ENCODE assay signal across 11 mouse cellular contexts in the genomic region with DNA sequence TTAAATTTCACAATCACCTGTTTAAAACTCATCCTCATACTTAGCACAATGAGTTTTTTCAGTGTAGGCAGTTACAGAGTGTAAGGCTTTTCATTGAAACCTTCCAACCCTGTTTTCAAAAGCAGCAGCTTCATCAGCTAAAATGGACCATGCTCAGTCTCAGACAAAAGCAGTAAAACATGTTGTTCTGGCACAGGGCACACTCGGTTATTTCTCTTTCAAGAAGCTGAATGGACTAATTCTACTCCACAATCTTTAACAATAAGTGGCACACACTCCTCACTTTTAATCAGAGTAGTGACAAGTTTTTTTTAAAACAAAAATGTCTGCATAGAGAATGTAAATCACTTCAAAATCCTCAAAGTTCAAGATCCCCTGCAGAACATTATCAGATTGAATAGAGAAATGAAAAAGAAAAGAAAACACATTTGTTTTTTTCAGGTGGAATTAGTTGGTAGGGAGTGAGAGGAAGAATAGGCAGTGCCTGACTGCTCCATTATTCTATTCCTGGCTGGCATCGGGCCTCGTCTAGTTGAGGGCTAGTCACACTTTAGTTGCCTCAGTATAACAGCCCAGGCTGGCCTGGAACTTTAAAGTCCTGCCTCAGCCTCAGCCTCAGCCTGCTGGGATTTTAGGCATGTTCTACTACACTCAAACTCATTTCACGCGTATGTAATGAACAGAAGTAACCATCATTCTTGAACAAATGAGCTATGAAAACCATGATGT.
"Had no signal": no experiment of that assay in that cellular context is flagged by ENCODE, and none has a peak within 500 bp of the region (broad histone marks: within the 10 kb centered on the region; RNA-seq: fewer than 3 reads in every experiment).

No protein-coding gene starts in this region.

- H3K4me3 ChIP-seq: kidney, embryonic 15.5 days; left cerebral cortex, adult 2 months; limb, embryonic 15.5 days; liver, embryonic 12.5 days; lung, embryonic 15.5 days; neural tube, embryonic 13.5 days had no signal

- H3K4me1 ChIP-seq: kidney, embryonic 15.5 days; limb, embryonic 15.5 days; liver, embryonic 12.5 days; lung, embryonic 15.5 days; neural tube, embryonic 13.5 days had no signal

- H3K9ac ChIP-seq: kidney, embryonic 15.5 days; limb, embryonic 15.5 days; liver, embryonic 12.5 days; lung, embryonic 15.5 days; neural tube, embryonic 13.5 days had no signal

- H3K4me2 ChIP-seq: kidney, embryonic 15.5 days; limb, embryonic 15.5 days; liver, embryonic 12.5 days; lung, embryonic 15.5 days; neural tube, embryonic 13.5 days had no signal

- DNase-seq: kidney, adult 2 months; kidney, postnatal 14 days; lung, postnatal 14 days; right cerebral cortex, postnatal 14 days; thymus, postnatal 36 days had no signal

- H3K36me3 ChIP-seq: kidney, embryonic 15.5 days; limb, embryonic 15.5 days; liver, embryonic 12.5 days; lung, embryonic 15.5 days; neural tube, embryonic 13.5 days had no signal

- H3K27ac ChIP-seq: kidney, embryonic 15.5 days; left cerebral cortex, adult 2 months; limb, embryonic 15.5 days; liver, embryonic 12.5 days; lung, embryonic 15.5 days; neural tube, embryonic 13.5 days had no signal

- ATAC-seq: liver, embryonic 12.5 days had no signal

- H3K9me3 ChIP-seq: kidney, embryonic 15.5 days; limb, embryonic 15.5 days; liver, embryonic 12.5 days; lung, embryonic 15.5 days; neural tube, embryonic 13.5 days had no signal

- H3K27me3 ChIP-seq: kidney, embryonic 15.5 days; limb, embryonic 15.5 days; liver, embryonic 12.5 days; lung, embryonic 15.5 days; neural tube, embryonic 13.5 days had no signal
